Mouse (Mus musculus): Measurements from ENCODE around the gene Frem1.

Frem1 gene

GRCm38 (mm10) chr4:82930079-82930478, 122.1 kb downstream of the Frem1 start:
- ATAC-seq (ENCODE audit: low TSS enrichment): no peak

- no peak for ATAC-seq (ENCODE audit: low TSS enrichment)
These were observed 130.2 kb downstream of the Frem1 start for GRCm38 (mm10) chr4:82921962-82922361.

- ATAC-seq (ENCODE audit: low TSS enrichment): no peak
These were observed 133.5 kb downstream of the Frem1 start for GRCm38 (mm10) chr4:82918625-82919024.

- ATAC-seq (ENCODE audit: low TSS enrichment): no peak
These were observed 135.5 kb downstream of the Frem1 start for GRCm38 (mm10) chr4:82916678-82917050.

- no peak for ATAC-seq (ENCODE audit: low TSS enrichment)
These were observed 136.0 kb downstream of the Frem1 start for GRCm38 (mm10) chr4:82916003-82916677.

GRCm38 (mm10) chr4:82915576-82915975, 136.6 kb downstream of the Frem1 start:
- no peak for ATAC-seq (ENCODE audit: low TSS enrichment)

- ATAC-seq (ENCODE audit: low TSS enrichment): no peak
These were observed 137.5 kb downstream of the Frem1 start for GRCm38 (mm10) chr4:82914601-82915143.

GRCm38 (mm10) chr4:82895227-82895626, 156.9 kb downstream of the Frem1 start:
- ATAC-seq (ENCODE audit: low TSS enrichment): no peak

- ATAC-seq (ENCODE audit: low TSS enrichment): peak; percentile 87
These were observed 159.9 kb downstream of the Frem1 start for GRCm38 (mm10) chr4:82892247-82892646.

GRCm38 (mm10) chr4:82891566-82891965, 160.6 kb downstream of the Frem1 start:
- ATAC-seq (ENCODE audit: low TSS enrichment): no peak

GRCm38 (mm10) chr4:82891049-82891448, 161.1 kb downstream of the Frem1 start:
- no peak for ATAC-seq (ENCODE audit: low TSS enrichment)

- no peak for ATAC-seq (ENCODE audit: low TSS enrichment)
These were observed 161.6 kb downstream of the Frem1 start for GRCm38 (mm10) chr4:82890585-82890984.

GRCm38 (mm10) chr4:82886148-82886547, 166.0 kb downstream of the Frem1 start:
- ATAC-seq (ENCODE audit: low TSS enrichment): no peak

- ATAC-seq (ENCODE audit: low TSS enrichment): no peak
These were observed 166.6 kb downstream of the Frem1 start for GRCm38 (mm10) chr4:82885535-82885913.

GRCm38 (mm10) chr4:82884636-82885534, 167.3 kb downstream of the Frem1 start, which contains the start of gene Cer1:
Gene Cer1, minus strand, starts transcription at chr4:82885148.
- no peak for ATAC-seq (ENCODE audit: low TSS enrichment)

GRCm38 (mm10) chr4:82882500-82882899, 169.6 kb downstream of the Frem1 start:
- no peak for ATAC-seq (ENCODE audit: low TSS enrichment)

GRCm38 (mm10) chr4:82881366-82881765, 170.8 kb downstream of the Frem1 start:
- ATAC-seq (ENCODE audit: low TSS enrichment): no peak

- ATAC-seq (ENCODE audit: low TSS enrichment): no peak
These were observed 171.9 kb downstream of the Frem1 start for GRCm38 (mm10) chr4:82880243-82880642.

- ATAC-seq (ENCODE audit: low TSS enrichment): peak; percentile 95
These were observed 173.0 kb downstream of the Frem1 start for GRCm38 (mm10) chr4:82879152-82879551.

- ATAC-seq (ENCODE audit: low TSS enrichment): no peak
These were observed 175.5 kb downstream of the Frem1 start for GRCm38 (mm10) chr4:82876656-82877055.

- ATAC-seq (ENCODE audit: low TSS enrichment): no peak
These were observed 176.6 kb downstream of the Frem1 start for GRCm38 (mm10) chr4:82875532-82875931.

GRCm38 (mm10) chr4:82874791-82875190, 177.3 kb downstream of the Frem1 start:
- ATAC-seq (ENCODE audit: low TSS enrichment): no peak

- ATAC-seq (ENCODE audit: low TSS enrichment): no peak
These were observed 179.6 kb downstream of the Frem1 start for GRCm38 (mm10) chr4:82872548-82872947.
